Mouse (Mus musculus): ENCODE data around the gene Nuak1.

The Nuak1 gene

GRCm38 (mm10) chr10:84447411-84447821, 7.0 kb upstream of the Nuak1 start:
- in situ Hi-C loops (cut with MboI, MseI), result no loop called here

DNA sequence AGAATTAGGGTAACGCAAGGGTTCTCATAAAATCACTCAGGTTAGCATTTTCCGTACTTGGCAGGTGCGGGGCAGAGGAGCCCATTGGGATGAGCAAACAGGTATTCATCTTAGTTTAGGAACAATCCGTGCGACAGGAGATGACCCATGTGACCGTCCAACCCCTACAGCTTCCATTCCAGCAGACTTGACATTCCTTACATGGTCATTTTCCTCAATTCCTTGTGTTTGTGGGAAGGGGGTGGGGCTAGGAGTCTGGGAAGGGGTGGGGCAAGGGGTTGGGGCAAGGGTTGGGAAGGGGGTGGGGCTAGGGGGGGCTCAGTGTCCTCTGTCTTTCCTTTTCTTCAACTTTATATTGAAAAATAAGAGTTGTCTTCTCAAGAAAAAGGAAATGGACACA, 6.3 kb upstream of the Nuak1 start:
- in situ Hi-C loops (cut with MboI, MseI), result no loop called here

DNA sequence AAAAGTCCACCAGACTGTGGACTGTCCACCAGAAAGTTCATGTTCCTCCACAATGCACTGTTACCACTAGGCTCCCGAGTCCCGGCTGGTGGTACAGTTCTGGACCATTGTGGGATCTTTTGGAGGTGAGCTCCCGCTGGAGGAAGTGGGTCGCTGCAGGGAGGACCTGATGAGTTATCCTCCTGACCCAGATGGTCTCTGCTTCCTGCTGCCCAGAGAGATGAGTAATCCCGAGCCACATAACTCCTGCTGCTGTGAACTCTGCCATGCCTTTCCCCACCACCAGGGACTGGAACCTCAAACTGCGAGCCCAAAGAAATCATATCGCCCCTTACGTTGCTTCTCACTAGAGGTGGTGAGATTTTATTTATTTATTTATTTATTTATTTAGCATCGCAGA, 4.0 kb upstream of the Nuak1 start:
- in situ Hi-C loops (cut with MboI, MseI), result no loop called here

DNA sequence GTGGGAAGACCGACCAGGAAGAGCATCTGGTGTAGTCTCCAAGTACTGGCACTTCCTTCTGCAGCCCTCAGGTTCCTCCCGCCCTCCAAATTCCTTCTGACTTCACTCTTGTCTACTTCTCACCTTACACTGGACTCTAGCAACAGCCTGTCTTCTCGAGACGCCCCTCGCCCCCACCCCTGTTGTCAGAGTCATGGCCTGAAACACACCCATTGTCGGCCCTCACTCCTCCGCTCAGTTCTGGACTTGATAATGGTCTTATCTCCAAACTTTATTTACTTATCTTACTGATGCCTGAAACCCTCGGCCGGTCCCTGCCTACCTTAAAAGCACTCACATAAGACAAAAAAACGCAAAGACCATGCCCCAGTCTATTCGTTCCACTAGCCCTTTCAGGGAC, 1.4 kb upstream of the Nuak1 start:
- in situ Hi-C loops (cut with MboI, MseI), result no loop called here

- in situ Hi-C loops (cut with MboI, MseI), result no loop called here
Measured at GRCm38 (mm10) chr10:84441434-84441785, 1.0 kb upstream of the Nuak1 start.

DNA sequence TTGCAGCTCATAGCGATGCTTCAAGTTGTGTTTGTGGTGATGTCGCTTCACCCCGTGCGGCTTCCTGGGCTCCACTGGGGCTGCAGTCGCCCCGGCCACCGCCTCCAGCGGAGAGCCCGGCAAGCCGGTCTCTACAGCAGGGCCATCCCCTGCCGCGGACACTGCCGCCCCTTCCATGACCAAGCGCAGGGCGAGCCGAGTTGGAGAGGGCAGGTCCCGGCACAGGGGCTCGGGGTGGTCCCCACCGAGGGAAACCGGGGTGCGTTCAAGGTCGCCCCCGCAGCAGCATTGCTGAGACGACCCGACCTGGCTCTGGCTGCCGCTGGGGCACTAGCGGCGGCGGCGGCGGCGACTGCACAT, 236 bp downstream of the Nuak1 start:
- in situ Hi-C loops (cut with MboI, MseI), result no loop called here

DNA sequence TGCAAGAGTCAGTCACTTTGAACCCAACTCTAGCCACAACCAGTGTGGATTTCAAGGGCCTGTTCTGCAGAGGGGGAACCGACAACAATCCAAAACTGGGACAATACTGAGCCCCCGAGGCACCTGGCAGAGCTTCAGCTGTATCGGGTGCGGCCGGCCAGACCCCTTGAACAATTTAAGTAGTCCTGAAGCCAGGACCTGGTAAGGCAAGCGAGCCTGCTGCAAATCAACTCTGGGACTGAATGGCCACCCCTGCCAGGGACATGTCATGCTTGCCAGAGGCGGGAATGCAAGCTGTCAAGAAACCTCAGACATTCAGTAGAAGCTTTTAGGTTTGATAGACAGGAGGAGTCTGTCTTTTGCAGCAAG, 1.2 kb downstream of the Nuak1 start:
- in situ Hi-C loops (cut with MboI, MseI), result no loop called here

GRCm38 (mm10) chr10:84438466-84439227, 1.8 kb downstream of the Nuak1 start:
- in situ Hi-C loops (cut with MboI, MseI), result no loop called here

DNA sequence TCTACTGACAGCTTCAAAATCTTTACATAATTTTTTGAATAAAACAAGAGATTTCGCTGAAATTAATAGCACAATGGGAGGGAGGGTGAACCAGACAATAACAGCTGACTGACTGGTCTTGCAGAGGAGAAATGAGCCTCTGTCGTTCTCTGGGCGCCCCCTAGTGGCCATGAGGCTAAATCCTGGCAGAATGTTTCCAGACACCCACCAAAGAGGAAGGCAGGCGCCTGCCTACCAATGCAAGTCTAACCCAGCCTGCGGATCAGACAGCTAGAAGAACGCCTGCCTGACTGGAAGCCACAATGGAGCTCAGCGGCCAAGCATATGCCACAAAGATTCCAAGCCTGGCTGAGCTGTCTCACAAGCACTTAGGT, 2.4 kb downstream of the Nuak1 start:
- in situ Hi-C loops (cut with MboI, MseI), result no loop called here

GRCm38 (mm10) chr10:84437166-84438048, 3.0 kb downstream of the Nuak1 start:
- in situ Hi-C loops (cut with MboI, MseI), result no loop called here

GRCm38 (mm10) chr10:84435930-84436329, 4.5 kb downstream of the Nuak1 start:
- in situ Hi-C loops (cut with MboI, MseI), result no loop called here

- in situ Hi-C loops (cut with MboI, MseI), result no loop called here
Measured at GRCm38 (mm10) chr10:84433193-84433801, 7.1 kb downstream of the Nuak1 start.

DNA sequence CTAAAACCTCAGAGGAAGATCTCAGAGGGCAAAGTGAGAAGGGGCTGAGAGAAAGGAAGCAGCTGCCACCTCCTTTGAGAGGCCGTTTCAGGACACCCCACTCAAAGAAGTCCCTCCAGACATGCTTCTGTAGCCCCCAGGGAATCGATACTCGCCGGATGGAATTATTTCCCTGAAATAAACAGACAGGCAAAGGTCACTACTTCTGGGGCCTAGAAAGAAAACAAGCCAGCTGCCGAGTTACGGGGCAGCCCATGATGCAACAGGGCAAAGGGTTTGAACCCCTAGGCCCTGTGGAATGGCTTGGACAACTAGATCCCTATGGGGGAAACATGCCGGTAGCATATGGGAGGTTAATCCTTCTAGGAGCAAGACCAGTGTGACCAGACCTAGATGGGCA, 16.0 kb downstream of the Nuak1 start:
- in situ Hi-C loops (cut with MboI, MseI), result no loop called here

DNA sequence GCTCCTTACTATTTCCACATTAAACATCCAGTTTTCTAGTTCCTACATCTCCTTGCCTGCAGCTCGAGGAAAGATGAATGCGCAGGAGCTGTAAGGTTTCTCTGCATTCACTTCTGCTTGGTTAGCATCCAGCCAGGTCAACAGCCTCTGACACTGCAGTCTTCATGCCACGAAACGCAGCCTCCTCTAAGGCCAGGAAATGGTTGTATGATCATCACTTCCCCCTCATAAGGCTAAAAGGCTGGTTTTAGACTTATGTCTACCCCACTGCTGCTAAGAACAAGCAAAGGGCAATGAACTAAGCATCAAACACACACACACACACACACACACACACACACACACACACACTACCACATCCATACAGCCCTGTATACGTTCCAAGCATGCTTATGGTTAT, 16.5 kb downstream of the Nuak1 start:
- in situ Hi-C loops (cut with MboI, MseI), result no loop called here

- in situ Hi-C loops (cut with MboI, MseI), result no loop called here
Measured at GRCm38 (mm10) chr10:84420589-84420988, 19.8 kb downstream of the Nuak1 start.

- in situ Hi-C loops (cut with MboI, MseI), result no loop called here
Measured at GRCm38 (mm10) chr10:84418421-84418820, 22.0 kb downstream of the Nuak1 start.

DNA sequence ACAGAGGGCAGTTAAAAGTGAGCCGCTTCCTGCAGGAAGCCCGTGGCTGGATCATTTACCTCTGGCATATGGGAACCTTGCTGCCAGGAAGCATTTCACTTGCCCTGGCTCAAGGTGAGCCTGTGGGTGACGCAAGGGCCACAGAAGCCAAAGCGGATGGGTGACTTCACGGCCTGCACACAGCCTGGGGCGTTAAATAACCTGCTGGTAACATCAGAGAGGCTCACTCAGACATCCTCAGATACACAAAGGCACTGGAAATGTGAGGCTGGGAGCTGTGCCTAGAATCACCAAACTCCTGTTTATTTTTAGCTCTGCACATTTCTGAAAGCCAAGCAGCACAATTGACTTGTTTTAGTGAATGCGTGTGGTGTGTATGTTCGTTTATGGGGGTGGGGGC, 23.6 kb downstream of the Nuak1 start:
- in situ Hi-C loops (cut with MboI, MseI), result no loop called here

GRCm38 (mm10) chr10:84414981-84415700, 25.3 kb downstream of the Nuak1 start:
- in situ Hi-C loops (cut with MboI, MseI), result no loop called here

- in situ Hi-C loops (cut with MboI, MseI), result no loop called here
Measured at GRCm38 (mm10) chr10:84413310-84413709, 27.1 kb downstream of the Nuak1 start.

DNA sequence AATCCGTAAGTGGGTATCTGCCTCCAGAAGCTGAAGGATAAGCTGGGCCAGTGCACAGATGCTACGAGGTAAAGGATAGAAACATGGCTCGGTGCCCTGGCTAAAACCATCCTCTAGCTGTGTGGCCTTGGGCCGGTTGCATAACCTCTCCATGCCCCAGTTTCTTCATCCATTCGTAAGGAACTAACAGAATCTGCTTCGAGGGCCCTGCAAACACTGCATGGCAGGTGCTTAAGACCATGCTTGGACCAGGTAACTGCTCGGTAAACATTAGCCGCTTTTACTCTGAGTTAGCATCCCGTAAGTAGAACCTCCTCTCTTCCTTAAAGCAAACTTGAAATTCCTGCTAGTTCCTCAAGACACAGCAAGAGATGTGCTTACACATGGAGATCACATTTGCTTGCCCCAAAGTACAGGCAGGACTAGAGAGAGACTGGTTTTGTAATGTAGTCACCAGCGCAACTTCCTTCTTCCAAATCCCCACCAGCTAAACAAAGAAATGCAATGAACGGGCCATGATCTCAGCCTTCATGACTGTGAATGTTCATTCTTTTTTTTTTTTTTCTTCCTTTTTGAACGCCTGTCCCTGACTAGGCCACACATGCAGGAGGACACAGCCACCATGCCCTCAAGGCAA, 28.0 kb downstream of the Nuak1 start:
- in situ Hi-C loops (cut with MboI, MseI), result no loop called here

Measured in regulatory T cell (primary cell).